Mouse (Mus musculus): ENCODE measurements at regions not wholly inside any gene's neighbourhood (a gene's known extent, or its start where the extent isn't known, plus 50 kb on each side); places are given as distances from the start of the nearest gene placed in this dataset.

DNA sequence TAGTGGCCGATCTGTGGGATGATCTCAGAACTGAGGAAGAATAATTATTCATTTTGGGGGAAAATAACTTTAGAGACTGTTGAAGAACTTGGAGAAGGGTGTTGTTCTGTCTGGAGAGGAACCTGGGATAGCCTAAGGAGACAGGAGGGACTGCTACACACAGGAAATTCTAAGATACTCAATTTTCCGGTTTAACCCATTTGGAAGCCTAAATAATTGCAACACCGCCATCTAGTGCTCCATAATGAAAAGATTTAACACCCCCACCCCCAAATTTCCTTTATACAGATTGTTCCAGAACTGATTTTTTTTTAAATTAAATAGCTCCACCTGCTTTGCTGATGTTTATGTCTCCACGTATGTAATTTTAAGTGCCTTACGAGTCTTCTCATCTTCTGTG, 157.2 kb upstream of the Adgra3 start:
- TF ChIP-seq CTCF (conservative IDR thresholded peaks at IDR 0.05; ENCODE audit: low read length), result peak; percentile 40
- TF ChIP-seq POU5F1 (IDR thresholded peaks at IDR 0.05; ENCODE audit: borderline replicate concordance, low read length), result no peak
- TF ChIP-seq NANOG (IDR thresholded peaks at IDR 0.05; ENCODE audit: borderline replicate concordance, low read length), result no peak
